Mouse (Mus musculus): ENCODE measurements at regions not wholly inside any gene's neighbourhood (a gene's known extent, or its start where the extent isn't known, plus 50 kb on each side); places are given as distances from the start of the nearest gene placed in this dataset.

- ATAC-seq (ENCODE audit: low FRiP score, low TSS enrichment) = no peak
- no peak overlapping the region for H3K27ac ChIP-seq (replicated peaks; ENCODE audit: low read depth, low read length)
- 89% methylated on average over 5 of the region's 5 CpGs for WGBS
- H3K4me2 ChIP-seq (ENCODE audit: low read length) = no peak overlapping the region
- DNase-seq = no peak
- H3K9ac ChIP-seq (replicated peaks; ENCODE audit: low read length) = no peak overlapping the region
- H3K9me3 ChIP-seq (ENCODE audit: control insufficient read depth, low read length) = no peaks in the 10 kb centered on the region
- no peaks in the 10 kb centered on the region for H3K36me3 ChIP-seq (ENCODE audit: control insufficient read depth, insufficient read depth, low read length)
- no peaks in the 10 kb centered on the region for H3K27me3 ChIP-seq (ENCODE audit: control insufficient read depth, insufficient read depth, low read length)
- no peaks in the 10 kb centered on the region for H3K4me1 ChIP-seq (ENCODE audit: control insufficient read depth, insufficient read depth, low read length)
- no peak overlapping the region for H3K4me3 ChIP-seq (replicated peaks; ENCODE audit: low read depth, low read length)
Measured at GRCm38 (mm10) chr2:117498565-117498964, 155.8 kb upstream of the Rasgrp1 start.

GRCm38 (mm10) chr2:117502611-117503010 is 159.8 kb upstream of the Rasgrp1 start:
- no peaks in the 10 kb centered on the region for H3K9me3 ChIP-seq (ENCODE audit: control insufficient read depth, low read length)
- H3K4me1 ChIP-seq (ENCODE audit: control insufficient read depth, insufficient read depth, low read length) = no peaks in the 10 kb centered on the region
- no peaks in the 10 kb centered on the region for H3K36me3 ChIP-seq (ENCODE audit: control insufficient read depth, insufficient read depth, low read length)
- no peaks in the 10 kb centered on the region for H3K27me3 ChIP-seq (ENCODE audit: control insufficient read depth, insufficient read depth, low read length)
- no peak overlapping the region for H3K4me3 ChIP-seq (replicated peaks; ENCODE audit: low read depth, low read length)
- no peak overlapping the region for H3K4me2 ChIP-seq (ENCODE audit: low read length)
- ATAC-seq (ENCODE audit: low FRiP score, low TSS enrichment) (no peak), DNase-seq (no peak)
- no peak overlapping the region for H3K27ac ChIP-seq (replicated peaks; ENCODE audit: low read depth, low read length)
- H3K9ac ChIP-seq (replicated peaks; ENCODE audit: low read length) = no peak overlapping the region

- Histone ChIP-seq H3K9me3 (ENCODE audit: control insufficient read depth, low read length) (no peaks in the 10 kb centered on the region), H3K36me3 (ENCODE audit: control insufficient read depth, insufficient read depth, low read length) (no peaks in the 10 kb centered on the region), H3K9ac (replicated peaks; ENCODE audit: low read length) (no peak overlapping the region), H3K4me1 (ENCODE audit: control insufficient read depth, insufficient read depth, low read length) (no peaks in the 10 kb centered on the region), H3K27me3 (ENCODE audit: control insufficient read depth, insufficient read depth, low read length) (no peaks in the 10 kb centered on the region), H3K27ac (replicated peaks; ENCODE audit: low read depth, low read length) (no peak overlapping the region), H3K4me3 (replicated peaks; ENCODE audit: low read depth, low read length) (no peak overlapping the region), H3K4me2 (ENCODE audit: low read length) (no peak overlapping the region)
- WGBS = 62% methylated on average over 3 of the region's 3 CpGs
- ATAC-seq (ENCODE audit: low FRiP score, low TSS enrichment) = no peak
- no peak for DNase-seq
Measured at GRCm38 (mm10) chr2:117511737-117512136, 168.9 kb upstream of the Rasgrp1 start.

GRCm38 (mm10) chr2:117512551-117512950 is 169.8 kb upstream of the Rasgrp1 start:
- Histone ChIP-seq H3K4me3 (replicated peaks; ENCODE audit: low read depth, low read length) (no peak overlapping the region), H3K27me3 (ENCODE audit: control insufficient read depth, insufficient read depth, low read length) (no peaks in the 10 kb centered on the region), H3K4me1 (ENCODE audit: control insufficient read depth, insufficient read depth, low read length) (no peaks in the 10 kb centered on the region), H3K27ac (replicated peaks; ENCODE audit: low read depth, low read length) (no peak overlapping the region), H3K9me3 (ENCODE audit: control insufficient read depth, low read length) (no peaks in the 10 kb centered on the region), H3K4me2 (ENCODE audit: low read length) (no peak overlapping the region), H3K36me3 (ENCODE audit: control insufficient read depth, insufficient read depth, low read length) (no peaks in the 10 kb centered on the region), H3K9ac (replicated peaks; ENCODE audit: low read length) (no peak overlapping the region)
- 86% methylated on average over 9 of the region's 9 CpGs for WGBS
- ATAC-seq (ENCODE audit: low FRiP score, low TSS enrichment) (no peak), DNase-seq (no peak)

GRCm38 (mm10) chr2:117524437-117524836 is 181.6 kb upstream of the Rasgrp1 start:
- Histone ChIP-seq H3K27ac (replicated peaks; ENCODE audit: low read depth, low read length) (no peak overlapping the region), H3K36me3 (ENCODE audit: control insufficient read depth, insufficient read depth, low read length) (no peaks in the 10 kb centered on the region), H3K4me1 (ENCODE audit: control insufficient read depth, insufficient read depth, low read length) (no peaks in the 10 kb centered on the region), H3K9me3 (ENCODE audit: control insufficient read depth, low read length) (no peaks in the 10 kb centered on the region), H3K4me3 (replicated peaks; ENCODE audit: low read depth, low read length) (no peak overlapping the region), H3K4me2 (ENCODE audit: low read length) (no peak overlapping the region), H3K27me3 (ENCODE audit: control insufficient read depth, insufficient read depth, low read length) (no peaks in the 10 kb centered on the region), H3K9ac (replicated peaks; ENCODE audit: low read length) (no peak overlapping the region)
- ATAC-seq (ENCODE audit: low FRiP score, low TSS enrichment) = no peak
- 84% methylated on average over 5 of the region's 5 CpGs for WGBS
- DNase-seq = no peak

GRCm38 (mm10) chr2:117538865-117539264 is 196.1 kb upstream of the Rasgrp1 start:
- no peaks in the 10 kb centered on the region for H3K4me1 ChIP-seq (ENCODE audit: control insufficient read depth, insufficient read depth, low read length)
- ATAC-seq (ENCODE audit: low FRiP score, low TSS enrichment) = no peak
- H3K27ac ChIP-seq (replicated peaks; ENCODE audit: low read depth, low read length) = no peak overlapping the region
- peaks cover 3% of the 10 kb centered on the region; the same call in 1 of the 2 replicates for H3K27me3 ChIP-seq (ENCODE audit: control insufficient read depth, insufficient read depth, low read length)
- H3K36me3 ChIP-seq (ENCODE audit: control insufficient read depth, insufficient read depth, low read length) = no peaks in the 10 kb centered on the region
- DNase-seq = no peak
- H3K9ac ChIP-seq (replicated peaks; ENCODE audit: low read length) = no peak overlapping the region
- no peak overlapping the region for H3K4me3 ChIP-seq (replicated peaks; ENCODE audit: low read depth, low read length)
- no peak overlapping the region for H3K4me2 ChIP-seq (ENCODE audit: low read length)
- 69% methylated on average over 5 of the region's 5 CpGs for WGBS
- H3K9me3 ChIP-seq (ENCODE audit: control insufficient read depth, low read length) = no peaks in the 10 kb centered on the region

- Histone ChIP-seq H3K9ac (replicated peaks; ENCODE audit: low read length) (no peak overlapping the region), H3K4me2 (ENCODE audit: low read length) (no peak overlapping the region), H3K4me3 (replicated peaks; ENCODE audit: low read depth, low read length) (no peak overlapping the region), H3K4me1 (ENCODE audit: control insufficient read depth, insufficient read depth, low read length) (no peaks in the 10 kb centered on the region), H3K36me3 (ENCODE audit: control insufficient read depth, insufficient read depth, low read length) (no peaks in the 10 kb centered on the region), H3K9me3 (ENCODE audit: control insufficient read depth, low read length) (no peaks in the 10 kb centered on the region), H3K27me3 (ENCODE audit: control insufficient read depth, insufficient read depth, low read length) (peaks cover 3% of the 10 kb centered on the region; the same call in 1 of the 2 replicates), H3K27ac (replicated peaks; ENCODE audit: low read depth, low read length) (no peak overlapping the region)
- no peak for ATAC-seq (ENCODE audit: low FRiP score, low TSS enrichment)
- 35% methylated on average over 3 of the region's 3 CpGs for WGBS
- peak; percentile 12 for DNase-seq
Measured at GRCm38 (mm10) chr2:117539285-117539684, 196.5 kb upstream of the Rasgrp1 start.

- 16% methylated on average over 6 of the region's 6 CpGs for WGBS
- Histone ChIP-seq H3K27me3 (ENCODE audit: control insufficient read depth, insufficient read depth, low read length) (peaks cover 3% of the 10 kb centered on the region; the same call in 1 of the 2 replicates), H3K27ac (replicated peaks; ENCODE audit: low read depth, low read length) (no peak overlapping the region), H3K4me1 (ENCODE audit: control insufficient read depth, insufficient read depth, low read length) (no peaks in the 10 kb centered on the region), H3K9ac (replicated peaks; ENCODE audit: low read length) (no peak overlapping the region), H3K9me3 (ENCODE audit: control insufficient read depth, low read length) (no peaks in the 10 kb centered on the region), H3K36me3 (ENCODE audit: control insufficient read depth, insufficient read depth, low read length) (no peaks in the 10 kb centered on the region), H3K4me2 (ENCODE audit: low read length) (no peak overlapping the region), H3K4me3 (replicated peaks; ENCODE audit: low read depth, low read length) (no peak overlapping the region)
- ATAC-seq (ENCODE audit: low FRiP score, low TSS enrichment) = no peak
- DNase-seq = peak; percentile 89
Measured at GRCm38 (mm10) chr2:117541471-117541870, 198.7 kb upstream of the Rasgrp1 start.

- peaks cover 3% of the 10 kb centered on the region; the same call in 1 of the 2 replicates for H3K27me3 ChIP-seq (ENCODE audit: control insufficient read depth, insufficient read depth, low read length)
- no peak for ATAC-seq (ENCODE audit: low FRiP score, low TSS enrichment)
- H3K4me1 ChIP-seq (ENCODE audit: control insufficient read depth, insufficient read depth, low read length) = no peaks in the 10 kb centered on the region
- H3K9me3 ChIP-seq (ENCODE audit: control insufficient read depth, low read length) = no peaks in the 10 kb centered on the region
- H3K27ac ChIP-seq (replicated peaks; ENCODE audit: low read depth, low read length) = no peak overlapping the region
- 85% methylated on average over 4 of the region's 4 CpGs for WGBS
- H3K4me2 ChIP-seq (ENCODE audit: low read length) = no peak overlapping the region
- no peaks in the 10 kb centered on the region for H3K36me3 ChIP-seq (ENCODE audit: control insufficient read depth, insufficient read depth, low read length)
- no peak overlapping the region for H3K4me3 ChIP-seq (replicated peaks; ENCODE audit: low read depth, low read length)
- H3K9ac ChIP-seq (replicated peaks; ENCODE audit: low read length) = no peak overlapping the region
- no peak for DNase-seq
Measured at GRCm38 (mm10) chr2:117542298-117542697, 199.5 kb upstream of the Rasgrp1 start.

All from midbrain, embryonic 14.5 days (tissue).